Mouse (Mus musculus) neural tube, embryonic 12.5 days (tissue): Measurements from ENCODE around the gene Map7d1. TPM values are rescaled to one million over a fixed set of nuclear protein-coding genes. Genes with fewer than 3 reads are reported as not detected.

Experiments used
- ATAC-seq: fragments of 200-750 bp; cut with Nextera tagmentation; 2 replicates; pipeline ENCODE4 v1.8.0; 2017; ENCODE audit warnings: low read depth, mild to moderate bottlenecking, moderate TSS enrichment, moderate library complexity; ENCODE audit not compliant: low FRiP score
- H3K27ac ChIP-seq: fragments of 300-500 bp; sonication (generic); 2 replicates; pipeline ENCODE4 v1.5.1; 2016
- H3K27me3 ChIP-seq: fragments of 300-500 bp; sonication (generic); replicated peaks from 2 replicates; pipeline ENCODE4 v1.6.1; 2016; ENCODE audit warnings: mild to moderate bottlenecking
- H3K36me3 ChIP-seq: fragments of 300-500 bp; sonication (generic); 2 replicates; pipeline ENCODE4 v1.6.1; 2016; ENCODE audit warnings: mild to moderate bottlenecking
- H3K4me1 ChIP-seq: fragments of 300-500 bp; sonication (generic); 2 replicates; pipeline ENCODE4 v1.6.1; 2016
- H3K4me2 ChIP-seq: fragments of 300-500 bp; sonication (generic); replicated peaks from 2 replicates; pipeline ENCODE4 v1.6.1; 2016; ENCODE audit warnings: mild to moderate bottlenecking
- H3K4me3 ChIP-seq: fragments of 300-500 bp; sonication (generic); 2 replicates; pipeline ENCODE4 v1.5.1; 2016
- H3K9ac ChIP-seq: fragments of 300-500 bp; sonication (generic); 2 replicates; pipeline ENCODE4 v1.6.1; 2016; ENCODE audit warnings: mild to moderate bottlenecking
- H3K9me3 ChIP-seq: fragments of 300-500 bp; sonication (generic); 2 replicates; pipeline ENCODE4 v1.6.1; 2016; ENCODE audit warnings: mild to moderate bottlenecking
- WGBS: fragments of 180-500 bp; shearing (Covaris S2); methylation state at CpG from one replicate; pipeline ENCODE4 v1.1.7; 2016; 5-methylcytosine and 5-hydroxymethylcytosine counted together
- polyA plus RNA-seq: library from polyadenylated mRNA; unstranded; fragments of >200 nt; fragmentation: Nextera tagmentation; extraction: Ambion mirVana; gene quantifications from 2 replicates; pipeline ENCODE4 v1.2.1, GENCODE M21; 2016

Gene Map7d1
- polyA plus RNA-seq, 1 experiment from 2014 or later, result 149 TPM

DNA sequence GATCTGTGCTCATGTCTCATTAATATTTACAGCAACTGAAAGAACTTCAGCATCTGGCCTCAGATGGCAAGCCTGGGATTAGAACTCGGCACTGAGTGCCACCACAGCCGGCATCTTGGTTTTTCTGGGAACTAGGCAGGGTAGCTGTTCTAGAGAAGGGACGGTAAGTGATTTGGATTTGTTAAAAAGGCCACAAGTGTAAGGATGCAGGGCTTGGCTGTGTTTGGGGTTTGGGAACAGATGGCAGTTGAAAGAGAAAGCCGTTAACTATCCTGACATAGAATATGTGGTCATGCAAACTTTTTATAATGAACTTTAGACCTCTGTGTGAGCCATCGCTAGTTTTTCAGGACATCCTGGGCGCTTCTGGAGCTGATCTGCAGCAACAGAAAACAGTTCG, 5.5 kb upstream of the Map7d1 start:
- Histone ChIP-seq H3K4me1 (peaks cover 45% of the 10 kb centered on the region), H3K9me3 (no peaks in the 10 kb centered on the region), H3K4me2 (no peak overlapping the region), H3K4me3 (no peak overlapping the region), H3K9ac (no peak overlapping the region), H3K27me3 (no peaks in the 10 kb centered on the region), H3K36me3 (no peaks in the 10 kb centered on the region), H3K27ac (no peak overlapping the region)
- WGBS, result 52% methylated on average over 7 of the region's 7 CpGs
- no peak for ATAC-seq

DNA sequence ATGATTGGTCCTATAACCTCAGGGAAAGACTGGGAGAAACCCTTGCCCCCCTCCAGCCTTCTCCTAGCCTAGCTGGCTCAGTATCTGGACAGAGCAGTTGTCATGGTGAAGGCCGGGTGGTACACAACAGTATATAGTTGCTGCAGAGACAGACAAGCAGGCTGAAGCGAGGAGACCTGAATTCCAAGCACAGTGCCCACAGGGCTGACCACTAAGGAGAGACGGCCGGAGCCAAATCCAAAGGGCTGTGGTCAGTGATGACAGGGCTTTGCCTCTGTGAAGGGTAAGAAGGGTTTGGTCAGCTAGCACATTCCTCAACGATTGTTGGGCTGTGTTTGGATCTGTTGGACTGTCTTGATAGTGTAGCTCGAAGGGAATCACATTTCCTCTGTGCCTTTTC, 5.1 kb upstream of the Map7d1 start:
- H3K36me3 ChIP-seq, result no peaks in the 10 kb centered on the region
- H3K27ac ChIP-seq, result 0 out of 2 replicates have a peak overlapping the region, but pooled peaks have one; percentile 0
- no peak for ATAC-seq
- no peak overlapping the region for H3K4me3 ChIP-seq
- H3K27me3 ChIP-seq, result no peaks in the 10 kb centered on the region
- peaks cover 45% of the 10 kb centered on the region for H3K4me1 ChIP-seq
- no peaks in the 10 kb centered on the region for H3K9me3 ChIP-seq
- H3K9ac ChIP-seq, result no peak overlapping the region
- whole genome bisulfite sequencing, result 74% methylated on average over 6 of the region's 6 CpGs
- peak overlapping the region; percentile 30 for H3K4me2 ChIP-seq

DNA sequence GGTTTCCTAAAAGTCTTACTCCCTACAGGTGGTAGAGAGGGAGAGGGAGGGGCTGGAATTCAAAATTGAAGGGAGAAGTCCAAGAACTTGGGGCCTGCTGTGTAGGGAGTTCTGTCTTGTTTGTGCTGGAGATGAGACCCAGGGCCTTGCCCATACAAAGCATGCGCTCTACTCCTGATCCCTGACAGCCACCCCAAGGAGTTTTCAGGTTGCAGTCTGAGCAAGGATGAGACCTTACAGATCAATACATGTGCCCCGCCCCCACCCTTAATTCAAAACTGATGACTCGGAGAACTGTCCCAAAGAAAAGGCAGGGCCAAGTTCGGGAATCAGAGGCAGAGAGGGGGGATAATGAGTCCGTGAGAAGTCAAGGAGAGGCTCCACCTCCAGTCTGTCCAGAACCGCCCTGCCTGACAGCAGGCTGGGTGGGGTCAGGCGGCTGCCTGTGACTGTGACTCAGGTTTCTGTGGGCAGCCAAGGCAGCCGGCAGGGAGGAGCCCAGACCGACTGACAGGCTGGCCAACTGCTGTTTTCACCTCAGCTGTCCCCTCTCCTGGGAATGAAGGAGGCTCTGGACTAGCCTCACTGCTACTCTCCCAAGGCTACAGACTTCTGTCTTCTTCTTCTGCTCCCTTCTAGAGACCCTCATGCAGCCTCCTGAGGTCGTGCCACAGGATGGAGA, 4.5 kb upstream of the Map7d1 start:
- Histone ChIP-seq H3K4me2 (peak overlapping the region; percentile 30), H3K4me1 (peaks cover 45% of the 10 kb centered on the region), H3K27ac (0 out of 2 replicates have a peak overlapping the region, but pooled peaks have one; percentile 0), H3K27me3 (no peaks in the 10 kb centered on the region), H3K36me3 (no peaks in the 10 kb centered on the region), H3K4me3 (no peak overlapping the region), H3K9me3 (no peaks in the 10 kb centered on the region), H3K9ac (peak overlapping the region; percentile 33)
- ATAC-seq, result no peak
- 11% methylated on average over 10 of the region's 10 CpGs for WGBS

DNA sequence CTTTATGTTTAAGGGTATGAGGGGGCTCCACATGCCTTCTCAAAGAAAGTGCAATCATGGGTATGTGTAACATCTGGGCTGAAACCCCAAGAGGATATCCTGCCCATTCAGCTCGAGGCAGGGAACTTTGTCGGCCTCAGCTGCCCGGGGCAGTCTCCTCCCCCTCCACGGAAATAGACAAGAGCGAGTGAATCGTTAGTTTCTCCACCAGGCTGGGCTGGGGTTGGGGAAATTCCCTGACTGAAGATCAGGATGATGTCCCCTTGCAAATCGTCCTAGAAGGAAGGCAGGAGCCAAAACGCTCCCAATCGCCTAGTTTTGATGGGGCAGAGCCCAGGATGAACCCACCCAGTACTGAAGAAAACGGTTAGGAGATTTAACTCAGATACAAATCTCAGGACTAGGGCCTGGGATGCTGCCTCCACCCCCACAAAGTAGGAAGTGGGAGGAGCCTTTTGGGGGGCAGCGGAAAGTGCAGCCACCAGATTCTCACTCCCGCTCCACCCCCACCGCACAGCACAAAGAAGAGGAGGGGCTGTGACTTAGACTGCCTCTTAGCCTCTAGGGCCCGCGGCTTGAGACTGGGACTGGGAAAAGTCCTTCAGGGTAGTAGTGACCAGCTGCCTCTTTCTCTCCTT, 3.5 kb upstream of the Map7d1 start:
- no peak overlapping the region for H3K4me3 ChIP-seq
- no peaks in the 10 kb centered on the region for H3K9me3 ChIP-seq
- no peaks in the 10 kb centered on the region for H3K27me3 ChIP-seq
- H3K4me2 ChIP-seq, result peak overlapping the region; percentile 48
- under 1% methylated on average over 15 of the region's 15 CpGs for WGBS
- H3K27ac ChIP-seq, result peak overlapping the region; percentile 51; the same call in 1 of the 2 replicates
- H3K36me3 ChIP-seq, result no peaks in the 10 kb centered on the region
- H3K9ac ChIP-seq, result peak overlapping the region; percentile 5; the same call in 1 of the 2 replicates
- peaks cover 48% of the 10 kb centered on the region for H3K4me1 ChIP-seq
- no peak for ATAC-seq

GRCm38 (mm10) chr4:126259063-126259462, 2.9 kb upstream of the Map7d1 start:
- Histone ChIP-seq H3K4me2 (peak overlapping the region; percentile 48; the same call in 1 of the 2 replicates), H3K4me1 (peaks cover 53% of the 10 kb centered on the region)

GRCm38 (mm10) chr4:126256967-126257881, 1.1 kb upstream of the Map7d1 start:
- WGBS, result 2% methylated on average over 26 of the region's 26 CpGs

More at GRCm38 (mm10) chr4:126259063-126259462, 2.9 kb upstream of the Map7d1 start:
- ATAC-seq, result no peak
- no peaks in the 10 kb centered on the region for H3K9me3 ChIP-seq
- 23% methylated on average over 3 of the region's 3 CpGs for WGBS
- no peaks in the 10 kb centered on the region for H3K36me3 ChIP-seq
- peak overlapping the region; percentile 47 for H3K27ac ChIP-seq
- no peak overlapping the region for H3K9ac ChIP-seq
- no peaks in the 10 kb centered on the region for H3K27me3 ChIP-seq
- H3K4me3 ChIP-seq, result no peak overlapping the region

DNA sequence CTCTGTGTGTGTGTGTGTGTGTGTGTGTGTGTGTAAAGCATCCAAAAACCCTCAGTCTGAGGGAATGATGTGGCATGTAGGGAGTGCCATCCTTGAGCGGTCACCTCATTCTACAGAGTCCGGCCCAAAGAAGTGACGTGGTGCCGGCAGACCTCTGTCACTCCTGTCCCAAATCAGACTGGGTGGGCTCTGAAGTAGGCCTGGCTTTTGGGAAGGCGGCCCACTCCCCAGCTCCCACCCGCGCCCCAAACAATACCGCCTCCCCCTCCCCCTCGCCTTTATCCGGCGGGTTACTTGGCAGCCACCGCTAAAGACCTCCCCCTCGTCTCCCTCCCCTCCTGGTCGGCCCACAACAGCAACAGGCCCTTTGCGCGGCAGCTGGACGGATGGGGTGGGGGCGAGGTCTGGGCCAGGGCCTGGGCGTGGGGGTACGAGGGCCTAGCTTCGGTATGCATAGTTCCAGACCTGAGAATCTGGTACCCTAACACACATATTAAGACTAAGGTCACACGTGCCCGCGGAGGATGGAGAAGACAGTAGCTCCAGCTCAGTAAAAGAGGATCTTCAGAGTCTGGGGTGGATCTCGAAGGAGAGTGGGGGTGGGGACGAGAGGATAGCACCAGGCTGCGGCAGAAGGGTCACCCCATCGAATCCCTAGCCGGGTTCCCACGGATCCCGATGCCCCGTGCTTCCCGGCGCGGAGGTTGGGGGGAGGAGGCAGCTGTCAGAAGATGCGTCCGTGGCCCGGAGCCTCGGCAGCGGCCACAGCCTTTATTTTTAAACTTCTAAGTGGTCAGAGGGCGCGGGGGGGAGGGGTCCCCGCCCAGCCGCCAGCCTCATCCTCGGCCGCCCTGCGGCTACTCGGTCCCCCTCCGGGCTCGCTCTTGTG, 786 bp downstream of the Map7d1 start:
- WGBS, result under 1% methylated on average over 49 of the region's 50 CpGs
- Histone ChIP-seq H3K4me2 (peak overlapping the region; percentile 97), H3K9ac (peak overlapping the region; percentile 99), H3K4me3 (peak overlapping the region; percentile 100), H3K4me1 (peaks cover 72% of the 10 kb centered on the region), H3K27me3 (no peaks in the 10 kb centered on the region), H3K27ac (peak overlapping the region; percentile 87), H3K36me3 (peaks cover 7% of the 10 kb centered on the region), H3K9me3 (no peaks in the 10 kb centered on the region)
- ATAC-seq, result peak; percentile 12

More at GRCm38 (mm10) chr4:126256967-126257881, 1.1 kb upstream of the Map7d1 start:
- H3K9ac ChIP-seq, result peak overlapping the region; percentile 99
- peaks cover 67% of the 10 kb centered on the region for H3K4me1 ChIP-seq
- 0 out of 2 replicates have a peak, but pooled peaks have one; percentile 12 for ATAC-seq
- peak overlapping the region; percentile 87; the same call in 1 of the 2 replicates for H3K27ac ChIP-seq
- H3K4me3 ChIP-seq, result peak overlapping the region; percentile 100
- no peaks in the 10 kb centered on the region for H3K27me3 ChIP-seq
- no peaks in the 10 kb centered on the region for H3K9me3 ChIP-seq
- no peaks in the 10 kb centered on the region; the same call in 1 of the 2 replicates for H3K36me3 ChIP-seq
- peak overlapping the region; percentile 97 for H3K4me2 ChIP-seq

DNA sequence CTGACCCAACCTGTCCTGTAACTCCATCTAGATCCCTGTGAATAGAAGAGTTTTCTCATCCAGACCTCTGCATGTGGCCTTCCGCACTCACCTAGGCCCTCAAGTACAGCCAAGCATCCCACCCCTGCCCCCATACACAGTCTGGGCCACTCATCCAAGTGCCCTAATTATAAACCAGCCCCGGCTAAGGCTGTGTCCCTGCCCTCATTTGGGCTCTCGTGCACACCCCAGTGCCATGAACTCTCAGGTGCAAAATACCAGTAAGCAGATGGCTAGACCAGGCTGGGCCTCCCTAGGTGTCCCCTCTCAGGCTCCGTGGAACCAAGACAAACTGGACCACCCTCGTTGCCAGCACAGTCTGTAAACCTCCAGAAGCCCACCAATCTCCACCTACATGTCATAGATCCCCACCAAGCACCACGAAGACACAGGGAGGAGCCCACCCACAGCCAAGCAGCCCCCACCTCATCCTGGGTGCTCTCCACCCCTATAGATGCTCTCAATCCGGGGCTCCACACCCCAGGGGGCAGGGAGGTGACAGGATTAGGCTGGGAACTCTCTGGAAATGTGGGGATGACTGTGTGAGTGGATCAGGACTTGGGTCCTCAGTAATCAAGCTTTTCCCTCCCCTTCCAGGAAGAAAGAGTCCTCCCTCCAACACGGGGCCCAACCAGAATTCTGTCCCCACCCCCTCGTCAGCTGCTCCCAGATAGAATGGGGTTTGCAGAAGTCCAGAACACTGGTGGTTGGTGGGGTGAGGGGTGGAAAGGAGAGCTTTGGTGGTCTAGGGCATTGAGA, 1.6 kb downstream of the Map7d1 start:
- Histone ChIP-seq H3K9me3 (no peaks in the 10 kb centered on the region), H3K9ac (peak overlapping the region; percentile 99), H3K36me3 (peaks cover 8% of the 10 kb centered on the region), H3K4me1 (peaks cover 68% of the 10 kb centered on the region), H3K27ac (peak overlapping the region; percentile 87; the same call in 1 of the 2 replicates), H3K4me3 (peak overlapping the region; percentile 100), H3K27me3 (no peaks in the 10 kb centered on the region), H3K4me2 (peak overlapping the region; percentile 97)
- ATAC-seq, result peak; percentile 0; the same call in 1 of the 2 replicates
- 17% methylated on average over 9 of the region's 9 CpGs for WGBS

DNA sequence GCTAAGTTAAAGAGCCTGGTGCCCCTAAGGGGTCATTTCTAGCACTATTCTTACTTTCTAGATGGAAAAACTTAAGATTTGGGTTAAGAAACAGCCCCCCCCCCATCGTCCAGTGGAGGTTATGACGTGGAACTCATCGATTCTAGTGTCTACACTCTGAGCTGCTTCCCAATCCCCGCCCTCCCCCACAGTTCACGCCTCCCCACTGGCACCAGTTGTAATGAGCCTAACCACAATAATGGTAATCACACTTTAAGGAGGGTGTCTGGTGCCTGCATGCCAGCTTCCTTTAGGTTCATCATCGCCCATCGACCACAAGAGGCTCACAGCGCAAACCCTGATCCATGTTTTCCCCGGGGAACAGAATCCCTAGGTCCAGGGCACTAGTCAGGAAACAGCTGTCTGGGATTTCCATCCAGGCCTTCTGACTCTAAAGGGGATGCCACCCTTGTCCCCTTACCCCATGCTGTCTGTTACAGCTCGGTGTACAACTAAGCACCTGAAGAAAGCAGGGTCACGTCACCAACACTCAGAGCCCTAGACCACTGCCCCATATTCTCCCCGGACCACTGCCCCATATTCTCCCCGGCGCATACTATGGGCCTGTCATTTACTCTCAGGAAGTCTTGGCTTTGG, 2.4 kb downstream of the Map7d1 start:
- H3K4me2 ChIP-seq, result peak overlapping the region; percentile 97
- H3K36me3 ChIP-seq, result peaks cover 8% of the 10 kb centered on the region
- H3K9me3 ChIP-seq, result no peaks in the 10 kb centered on the region
- peaks cover 67% of the 10 kb centered on the region for H3K4me1 ChIP-seq
- peak overlapping the region; percentile 99; the same call in 1 of the 2 replicates for H3K9ac ChIP-seq
- H3K27me3 ChIP-seq, result no peaks in the 10 kb centered on the region
- no peak for ATAC-seq
- H3K4me3 ChIP-seq, result peak overlapping the region; percentile 100
- no peak overlapping the region for H3K27ac ChIP-seq
- WGBS, result 78% methylated on average over 14 of the region's 14 CpGs
